ENCODE assay signal across 11 mouse cellular contexts in genomic region chr6:145387378-145387777, GRCm38 (mm10).
DNase-seq lines count a peak whose midpoint lies in the region; ATAC-seq lines count a peak whose summit lies in the region.
"Had no signal": no experiment of that assay in that cellular context is flagged by ENCODE, and none has a peak within 500 bp of the region (broad histone marks: within the 10 kb centered on the region; RNA-seq: fewer than 3 reads in every experiment).

No protein-coding gene starts in this region.

- 48% methylated on average over 6 of the region's 6 CpGs for WGBS in heart, embryonic 14.5 days
- WGBS in heart, embryonic 11.5 days (ENCODE audit: insufficient replicate concordance), result 53% methylated on average over 6 of the region's 6 CpGs

- H3K4me1 ChIP-seq in heart, embryonic 14.5 days (ENCODE audit: control insufficient read depth in 2 of 2, insufficient read depth in 2 of 2, low read length in 2 of 2), result peaks cover 30 to 50% of the 10 kb centered on the region in 2 experiments
- H3K4me1 ChIP-seq in heart, embryonic 11.5 days (ENCODE audit: control insufficient read depth, insufficient read depth, low read length), result peaks cover 35% of the 10 kb centered on the region
- H3K4me1 ChIP-seq: megakaryocyte, embryonic 14.5 days had no signal

- ATAC-seq in heart, embryonic 14.5 days (ENCODE audit: insufficient number of reproducible peaks, insufficient read depth, low FRiP score, low read depth), result no peak
- no peak for ATAC-seq in heart, embryonic 11.5 days (replicated peaks; ENCODE audit: insufficient number of reproducible peaks, low FRiP score, low TSS enrichment)
- ATAC-seq in megakaryocyte, adult 5-6 weeks (ENCODE audit: poor library complexity, severe bottlenecking), result no peak

- H3K36me3 ChIP-seq in heart, embryonic 14.5 days (ENCODE audit: control insufficient read depth, insufficient read depth, low read length), result no peaks in the 10 kb centered on the region
- no peaks in the 10 kb centered on the region for H3K36me3 ChIP-seq in heart, embryonic 11.5 days (ENCODE audit: control insufficient read depth, insufficient read depth, low read length)

- no peak overlapping the region for H3K9ac ChIP-seq in heart, embryonic 14.5 days (ENCODE audit: low read length)
- H3K9ac ChIP-seq in heart, embryonic 11.5 days (ENCODE audit: low read depth, low read length), result no peak overlapping the region

- H3K27me3 ChIP-seq in heart, embryonic 14.5 days (ENCODE audit: control insufficient read depth, insufficient read depth, low read length), result no peaks in the 10 kb centered on the region
- H3K27me3 ChIP-seq in heart, embryonic 11.5 days (ENCODE audit: control insufficient read depth, insufficient read depth, low read length), result no peaks in the 10 kb centered on the region

- peak overlapping the region; percentile 19; the same call in 1 of the 2 replicates for H3K4me2 ChIP-seq in heart, embryonic 14.5 days (ENCODE audit: low read length)
- H3K4me2 ChIP-seq in heart, embryonic 11.5 days, result no peak overlapping the region

- H3K27ac ChIP-seq in heart, embryonic 14.5 days (replicated peaks in 1 of 2; ENCODE audit: control insufficient read depth in 1 of 2, insufficient read depth in 1 of 2, low read depth in 2 of 2, low read length in 2 of 2), result peak overlapping the region in 1 of 2 experiments; percentile 31; a peak in 1 of 4 replicates
- H3K27ac ChIP-seq in heart, embryonic 11.5 days (ENCODE audit: low read depth, low read length), result no peak overlapping the region

- peak; percentile 48 to 58 for DNase-seq in right cerebral cortex, adult 2 months (ENCODE audit: low spot score in 2 of 2)
- DNase-seq in right cerebral cortex, postnatal 14 days, result no peak
- DNase-seq in layer of hippocampus, postnatal 36 days, result peak; percentile 21 to 49
- DNase-seq in testis, postnatal 10 days (ENCODE audit: low spot score), result peak; percentile 30
- DNase-seq in thymus, postnatal 10 days (ENCODE audit: low spot score in 2 of 2), result no peak
- DNase-seq: cerebellum, adult 18-20 months; thymus, postnatal 25 days had no signal

- no peaks in the 10 kb centered on the region for H3K9me3 ChIP-seq in heart, embryonic 14.5 days (ENCODE audit: control insufficient read depth, low read length)
- H3K9me3 ChIP-seq in heart, embryonic 11.5 days (replicated peaks; ENCODE audit: control insufficient read depth, low read length), result no peaks in the 10 kb centered on the region
- H3K9me3 ChIP-seq: megakaryocyte, embryonic 14.5 days had no signal

- no peak overlapping the region for H3K4me3 ChIP-seq in heart, embryonic 14.5 days (ENCODE audit: control insufficient read depth in 1 of 2, insufficient read depth in 1 of 2, low read depth in 1 of 2, low read length in 2 of 2)
- no peak overlapping the region for H3K4me3 ChIP-seq in heart, embryonic 11.5 days (ENCODE audit: low read depth, low read length)
- H3K4me3 ChIP-seq: megakaryocyte, embryonic 14.5 days had no signal

Comparison
In these comparisons a context has a peak if more than half of its experiments do, and no peak if none do; other contexts are left out.
1. DNase-seq: peak in right cerebral cortex, adult 2 months (2 of 2), layer of hippocampus, postnatal 36 days (2 of 2) and testis, postnatal 10 days (single experiment); none in right cerebral cortex, postnatal 14 days (single experiment) and thymus, postnatal 10 days (0 of 2).